Mouse (Mus musculus) heart, embryonic 16.5 days (tissue): Measurements from ENCODE around the gene Krtap5-2. TPM values are rescaled to one million over a fixed set of nuclear protein-coding genes. Genes with fewer than 3 reads are reported as not detected.
"Not testable (repeated sequence)": the region's sequence is repeated elsewhere in the genome, so short reads cannot be mapped to it uniquely, and the experiment has no call there.

ENCODE experiments used
- ATAC-seq: fragments of 200-750 bp; cut with Nextera tagmentation; replicated peaks from 2 replicates; pipeline ENCODE4 v1.8.0; 2017; ENCODE audit warnings: moderate number of reproducible peaks; ENCODE audit not compliant: insufficient read depth, low FRiP score; ENCODE audit errors: extremely low read depth
- H3K27ac ChIP-seq: fragments of 300-500 bp; sonication (generic); 2 replicates; pipeline ENCODE4 v1.5.1; 2014; ENCODE audit warnings: mild to moderate bottlenecking, low read length, control low read depth, moderate library complexity
- H3K27me3 ChIP-seq: fragments of 300-500 bp; sonication (generic); 2 replicates; pipeline ENCODE4 v1.6.1; 2014; ENCODE audit warnings: low read length, mixed read lengths; ENCODE audit not compliant: control insufficient read depth, insufficient read depth
- H3K36me3 ChIP-seq: fragments of 300-500 bp; sonication (generic); 2 replicates; pipeline ENCODE4 v1.6.1; 2014; ENCODE audit not compliant: control insufficient read depth, insufficient read depth
- H3K4me1 ChIP-seq: fragments of 300-500 bp; sonication (generic); 2 replicates; pipeline ENCODE4 v1.6.1; 2014; ENCODE audit warnings: low read length, mixed read lengths; ENCODE audit not compliant: control insufficient read depth, insufficient read depth
- H3K4me2 ChIP-seq: fragments of 300-500 bp; sonication (generic); 2 replicates; pipeline ENCODE4 v1.6.1; 2014; ENCODE audit warnings: low read depth, mild to moderate bottlenecking, control low read depth, low read length
- H3K4me3 ChIP-seq: fragments of 300-500 bp; sonication (generic); 2 replicates; pipeline ENCODE4 v1.5.1; 2014; ENCODE audit warnings: mild to moderate bottlenecking, control low read depth, low read length
- H3K9ac ChIP-seq: fragments of 300-500 bp; sonication (generic); 2 replicates; pipeline ENCODE4 v1.6.1; 2014; ENCODE audit warnings: low read length, control low read depth
- H3K9me3 ChIP-seq: fragments of 300-500 bp; sonication (generic); replicated peaks from 2 replicates; pipeline ENCODE4 v1.6.1; 2016; ENCODE audit warnings: low read length; ENCODE audit not compliant: control insufficient read depth
- WGBS: fragments of 180-500 bp; shearing (Covaris S2); extraction: QIAGEN DNeasy Blood & Tissue Kit; methylation state at CpG from one replicate; pipeline ENCODE4 v1.1.7; 2014; 5-methylcytosine and 5-hydroxymethylcytosine counted together
- polyA plus RNA-seq: library from polyadenylated mRNA; unstranded; fragments of >200 nt; fragmentation: Nextera tagmentation; extraction: Ambion mirVana; gene quantifications from 2 replicates; pipeline ENCODE4 v1.2.1, GENCODE M21; 2015

Gene Krtap5-2
- polyA plus RNA-seq, 1 experiment from 2014 or later, result not detected

- Histone ChIP-seq H3K4me3 (no peak overlapping the region), H3K9me3 (0 out of 2 replicates have a peak, but pooled peaks cover 4% of the 10 kb centered on the region), H3K27me3 (peaks cover 4% of the 10 kb centered on the region), H3K4me2 (no peak overlapping the region), H3K9ac (no peak overlapping the region), H3K36me3 (no peaks in the 10 kb centered on the region), H3K4me1 (no peaks in the 10 kb centered on the region), H3K27ac (no peak overlapping the region)
- no peak for ATAC-seq
Measured at GRCm38 (mm10) chr7:142148633-142149032, 27.2 kb downstream of the Krtap5-2 start.

- Histone ChIP-seq H3K4me2 (no peak overlapping the region), H3K27me3 (peaks cover 4% of the 10 kb centered on the region), H3K36me3 (no peaks in the 10 kb centered on the region), H3K27ac (no peak overlapping the region), H3K4me1 (peaks cover 3% of the 10 kb centered on the region; the same call in 1 of the 2 replicates), H3K9me3 (0 out of 2 replicates have a peak, but pooled peaks cover 4% of the 10 kb centered on the region), H3K4me3 (no peak overlapping the region), H3K9ac (no peak overlapping the region)
- 7% methylated on average over 1 of the region's 1 CpGs for WGBS
- no peak for ATAC-seq
Measured at GRCm38 (mm10) chr7:142146033-142146432, 29.8 kb downstream of the Krtap5-2 start.

- Histone ChIP-seq H3K9ac (no peak overlapping the region), H3K4me1 (peaks cover 3% of the 10 kb centered on the region; the same call in 1 of the 2 replicates), H3K9me3 (0 out of 2 replicates have a peak, but pooled peaks cover 4% of the 10 kb centered on the region), H3K36me3 (no peaks in the 10 kb centered on the region), H3K27ac (no peak overlapping the region), H3K4me2 (no peak overlapping the region), H3K27me3 (peaks cover 4% of the 10 kb centered on the region), H3K4me3 (no peak overlapping the region)
- WGBS, result 39% methylated on average over 4 of the region's 4 CpGs
- ATAC-seq, result no peak
Measured at GRCm38 (mm10) chr7:142145413-142145940, 30.3 kb downstream of the Krtap5-2 start.

DNA sequence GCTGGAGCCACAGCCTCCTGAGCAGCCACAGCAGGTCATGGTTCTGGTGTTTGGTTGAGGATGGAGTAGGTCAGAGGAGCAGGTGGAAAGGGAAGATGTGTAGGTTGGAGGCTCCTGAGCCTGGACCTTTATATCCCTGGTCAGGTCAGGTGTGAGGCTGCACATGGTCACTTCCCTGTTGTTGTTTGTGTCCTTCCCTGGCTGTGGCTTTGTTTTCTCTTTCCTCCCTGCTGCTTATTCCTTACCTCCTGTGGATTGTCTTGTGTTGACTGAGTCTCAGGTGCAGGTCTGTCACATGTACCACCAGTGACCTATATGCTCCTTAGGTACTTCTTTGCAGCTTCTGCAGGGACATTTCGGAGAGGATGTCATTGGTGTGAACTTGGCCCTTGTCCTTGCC, 31.3 kb downstream of the Krtap5-2 start, which contains the start of gene Gm45337:
Gene Gm45337 (minus strand): TSS at position 101 of the 400 bp plus-strand sequence.
- 61% methylated on average over 1 of the region's 1 CpGs for WGBS
- no peak for ATAC-seq
- Histone ChIP-seq H3K9ac (no peak within 1 kb of the TSS), H3K27me3 (peaks cover 4% of the 10 kb centered on the region), H3K9me3 (0 out of 2 replicates have a peak, but pooled peaks cover 4% of the 10 kb centered on the region), H3K4me1 (peaks cover 3% of the 10 kb centered on the region; the same call in 1 of the 2 replicates), H3K4me3 (no peak within 1 kb of the TSS), H3K4me2 (no peak within 1 kb of the TSS), H3K27ac (no peak within 1 kb of the TSS), H3K36me3 (no peaks in the 10 kb centered on the region)

GRCm38 (mm10) chr7:142143506-142144010, 32.2 kb downstream of the Krtap5-2 start:
- H3K27me3 ChIP-seq, H3K9me3 ChIP-seq, H3K36me3 ChIP-seq, H3K4me2 ChIP-seq, H3K4me3 ChIP-seq, ATAC-seq, H3K4me1 ChIP-seq, H3K27ac ChIP-seq, H3K9ac ChIP-seq: not testable (repeated sequence)
- WGBS, result 19% methylated on average over 1 of the region's 1 CpGs

DNA sequence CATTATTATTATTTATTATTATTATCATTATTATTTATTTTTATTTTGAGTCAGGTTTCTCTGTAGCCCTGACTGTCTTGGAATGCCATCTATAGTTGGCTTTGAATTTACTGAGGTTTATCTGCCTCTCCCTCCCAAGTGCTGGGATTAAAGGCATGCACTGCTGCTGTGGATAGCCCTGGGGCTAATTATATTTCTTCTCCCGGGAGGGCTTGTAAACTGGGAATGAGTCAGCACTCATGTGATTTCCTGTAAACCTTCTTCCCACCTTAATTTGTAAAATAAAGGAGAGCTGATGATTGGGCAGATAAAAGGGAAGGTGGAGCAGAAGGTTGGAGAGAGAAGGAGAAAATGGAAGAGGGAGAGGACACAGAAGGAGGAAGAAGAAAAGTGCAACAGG, 35.1 kb downstream of the Krtap5-2 start:
- WGBS, result 7% methylated on average over 1 of the region's 1 CpGs
- no peak for ATAC-seq
- Histone ChIP-seq H3K36me3 (no peaks in the 10 kb centered on the region), H3K4me1 (peaks cover 3% of the 10 kb centered on the region; the same call in 1 of the 2 replicates), H3K4me2 (no peak overlapping the region), H3K27me3 (peaks cover 4% of the 10 kb centered on the region), H3K27ac (no peak overlapping the region), H3K9me3 (no peaks in the 10 kb centered on the region), H3K9ac (no peak overlapping the region), H3K4me3 (no peak overlapping the region)

- ATAC-seq, H3K9ac ChIP-seq, H3K36me3 ChIP-seq, H3K9me3 ChIP-seq, H3K4me3 ChIP-seq, H3K27me3 ChIP-seq, H3K4me2 ChIP-seq, H3K27ac ChIP-seq, H3K4me1 ChIP-seq: not testable (repeated sequence)
- WGBS, result 33% methylated on average over 2 of the region's 2 CpGs
Measured at GRCm38 (mm10) chr7:142135934-142136333, 39.9 kb downstream of the Krtap5-2 start, which contains the start of gene Gm39115. Gm39115 (minus strand) TSS chr7:142136034.

DNA sequence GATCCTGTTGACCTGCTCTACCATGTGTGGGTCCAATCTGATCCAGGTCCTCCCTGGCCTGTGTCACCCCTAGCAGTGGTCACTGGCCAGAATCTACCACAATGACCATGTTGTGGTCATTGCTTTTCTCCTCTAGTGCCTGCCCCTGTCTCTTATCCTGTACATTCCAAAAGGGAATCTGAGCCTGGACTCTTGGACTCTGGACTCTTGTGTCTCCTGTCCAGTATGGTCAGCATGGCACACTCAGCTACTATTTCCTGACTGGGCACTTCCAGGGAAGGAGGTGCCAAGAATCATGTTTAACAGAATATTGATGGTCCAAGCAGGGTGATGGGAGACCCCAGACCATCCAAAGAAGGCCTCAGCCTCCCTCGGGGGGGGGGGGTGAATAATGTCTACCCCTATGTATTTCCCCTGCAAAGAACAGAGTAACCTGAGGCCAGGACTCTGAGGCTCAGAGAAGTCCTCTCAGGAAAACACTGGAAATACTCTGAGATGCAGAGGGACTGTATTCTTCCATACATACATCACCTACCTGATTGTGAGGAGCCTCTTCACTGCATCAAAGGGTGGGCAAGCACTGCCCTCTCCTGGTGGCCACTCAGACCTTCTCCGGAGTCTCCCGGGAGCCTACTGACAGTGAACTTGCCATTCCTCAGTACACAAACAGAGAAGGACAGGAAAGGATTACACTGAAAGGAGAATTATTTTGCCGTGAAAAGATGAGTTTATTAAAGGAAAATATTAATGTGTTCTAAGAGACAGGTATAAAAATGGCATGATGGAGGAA, 41.4 kb downstream of the Krtap5-2 start:
- H3K27ac ChIP-seq, result no peak overlapping the region
- no peaks in the 10 kb centered on the region for H3K36me3 ChIP-seq
- H3K4me3 ChIP-seq, result no peak overlapping the region
- ATAC-seq, result no peak
- H3K9me3 ChIP-seq, result no peaks in the 10 kb centered on the region
- H3K4me2 ChIP-seq, result no peak overlapping the region
- no peak overlapping the region for H3K9ac ChIP-seq
- H3K4me1 ChIP-seq, result no peaks in the 10 kb centered on the region
- H3K27me3 ChIP-seq, result peaks cover 2% of the 10 kb centered on the region; the same call in 1 of the 2 replicates
- 49% methylated on average over 4 of the region's 4 CpGs for WGBS

DNA sequence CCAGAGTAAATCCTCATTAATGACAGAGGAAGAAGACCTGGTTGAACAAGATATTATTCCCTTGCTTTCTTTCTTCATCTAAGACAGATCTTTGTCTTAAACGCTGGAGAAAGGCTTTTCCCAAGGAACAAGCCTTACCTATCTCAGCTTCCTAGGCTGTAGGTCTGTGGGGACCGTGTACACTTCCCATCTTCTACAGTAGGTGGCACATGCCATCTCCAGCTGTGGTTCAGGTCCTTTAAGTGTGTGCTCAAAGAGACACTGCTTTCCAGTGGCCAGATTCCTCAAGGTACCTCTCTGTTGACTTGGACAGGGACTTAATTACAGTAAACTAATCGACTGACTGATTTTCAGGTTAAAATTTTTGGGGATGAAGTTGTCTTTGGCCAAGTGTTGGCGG, 47.0 kb downstream of the Krtap5-2 start:
- Histone ChIP-seq H3K9ac (no peak overlapping the region), H3K27me3 (no peaks in the 10 kb centered on the region; the same call in 1 of the 2 replicates), H3K36me3 (no peaks in the 10 kb centered on the region), H3K4me2 (no peak overlapping the region), H3K9me3 (no peaks in the 10 kb centered on the region), H3K4me1 (no peaks in the 10 kb centered on the region), H3K4me3 (no peak overlapping the region), H3K27ac (no peak overlapping the region)
- no peak for ATAC-seq
- WGBS, result 57% methylated on average over 4 of the region's 4 CpGs
